Mouse (Mus musculus) ES-E14 (cell line): Measurements from ENCODE around the gene Itpripl2.

Source experiments
- CHD2 ChIP-seq: IDR thresholded peaks from 2 replicates; pipeline ENCODE4 v1.6.1; 2014; ENCODE audit warnings: mild to moderate bottlenecking, low read depth, low read length, inconsistent platforms
- HCFC1 ChIP-seq: IDR thresholded peaks from 2 replicates; pipeline ENCODE4 v1.6.1; 2012; ENCODE audit warnings: low read length, inconsistent platforms, borderline replicate concordance; ENCODE audit not compliant: insufficient read depth
- MAFK ChIP-seq: IDR thresholded peaks from 2 replicates; pipeline ENCODE4 v1.6.1; 2014; ENCODE audit warnings: mild to moderate bottlenecking, low read depth, low read length, inconsistent platforms; ENCODE audit not compliant: insufficient read depth
- ZNF384 ChIP-seq: IDR thresholded peaks from 2 replicates; pipeline ENCODE4 v1.6.1; 2012; ENCODE audit warnings: low read depth, low read length, inconsistent platforms

GRCm38 (mm10) chr7:118490666-118491430, 927 bp downstream of the Itpripl2 start:
- no peak for TF ChIP-seq ZNF384
- no peak for TF ChIP-seq HCFC1
- no peak for TF ChIP-seq MAFK
- TF ChIP-seq CHD2 = no peak
